9 mouse cellular contexts compared by ENCODE assay signal in the genomic region with DNA sequence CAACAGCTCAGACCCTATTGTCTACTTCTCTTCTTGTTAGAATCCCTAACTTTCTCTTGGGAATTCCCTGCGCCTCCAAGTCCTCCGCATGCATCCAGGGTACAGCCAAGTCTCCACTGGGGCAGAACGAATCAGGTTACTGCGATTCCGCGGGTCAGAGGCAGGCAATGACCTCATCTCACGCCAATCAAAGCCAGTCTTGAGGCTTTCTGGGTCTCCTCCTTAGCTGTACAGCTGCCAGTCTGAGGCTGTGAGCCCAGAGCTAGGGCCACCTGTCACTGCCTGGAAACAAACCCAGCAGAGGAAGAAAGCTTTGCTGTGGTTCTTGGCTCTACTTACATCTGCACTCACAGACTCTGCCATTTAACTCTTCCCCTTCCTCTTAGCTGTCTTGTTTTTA. TPM values are rescaled to one million over a fixed set of nuclear protein-coding genes. Genes with fewer than 3 reads are reported as not detected.
DNase-seq lines count a peak whose midpoint lies in the region; ATAC-seq lines count a peak whose summit lies in the region.
"Had no signal": no experiment of that assay in that cellular context is flagged by ENCODE, and none has a peak within 500 bp of the region (broad histone marks: within the 10 kb centered on the region; RNA-seq: fewer than 3 reads in every experiment).

No protein-coding gene starts in this region.

- DNase-seq in left cerebral cortex, postnatal 4 days = peak; percentile 87
- no peak for DNase-seq in left cerebral cortex, adult 18-20 months (ENCODE audit: low spot score in 2 of 2)
- DNase-seq in thymus, postnatal 10 days (ENCODE audit: low spot score in 2 of 2) = peak; percentile 41 to 51
- no peak for DNase-seq in adrenal gland, adult 2 months

- H3K4me1 ChIP-seq in forebrain, embryonic 16.5 days (replicated peaks; ENCODE audit: control insufficient read depth, insufficient read depth, low read length) = peaks cover 6% of the 10 kb centered on the region
- H3K4me1 ChIP-seq in kidney, embryonic 15.5 days = peaks cover 8% of the 10 kb centered on the region

- H3K9me3 ChIP-seq in forebrain, embryonic 16.5 days (ENCODE audit: control insufficient read depth, low read length) = no peaks in the 10 kb centered on the region
- peaks cover 7% of the 10 kb centered on the region; the same call in 1 of the 2 replicates for H3K9me3 ChIP-seq in kidney, embryonic 15.5 days (replicated peaks)

- H3K9ac ChIP-seq in forebrain, embryonic 16.5 days (replicated peaks; ENCODE audit: low read depth, low read length) = no peak overlapping the region
- no peak overlapping the region for H3K9ac ChIP-seq in kidney, embryonic 15.5 days

- intact Hi-C loops in left cerebral cortex, postnatal 4 days (cut with DNase I) = no loop called here

- no peak overlapping the region for H3K4me3 ChIP-seq in forebrain, embryonic 16.5 days (replicated peaks; ENCODE audit: low read length)
- H3K4me3 ChIP-seq in kidney, embryonic 15.5 days (replicated peaks) = no peak overlapping the region

- no peaks in the 10 kb centered on the region for H3K27me3 ChIP-seq in forebrain, embryonic 16.5 days (replicated peaks; ENCODE audit: control insufficient read depth, insufficient read depth, low read length)
- H3K27me3 ChIP-seq in kidney, embryonic 15.5 days = 0 out of 2 replicates have a peak, but pooled peaks cover 6% of the 10 kb centered on the region

- no peak overlapping the region for H3K4me2 ChIP-seq in forebrain, embryonic 16.5 days (ENCODE audit: low read length)
- no peak overlapping the region for H3K4me2 ChIP-seq in kidney, embryonic 15.5 days

- ATAC-seq in forebrain, embryonic 16.5 days = peak; percentile 91
- ATAC-seq in kidney, embryonic 15.5 days (replicated peaks; ENCODE audit: low FRiP score) = peak; percentile 80
- no peak for ATAC-seq in megakaryocyte progenitor cell, adult 5-6 weeks (replicated peaks; ENCODE audit: poor library complexity)
- ATAC-seq in monocyte, adult 5-6 weeks (replicated peaks; ENCODE audit: insufficient number of reproducible peaks, low FRiP score, low TSS enrichment, poor library complexity, severe bottlenecking) = no peak

- 19% methylated on average over 7 of the region's 7 CpGs for WGBS in forebrain, embryonic 16.5 days
- 27% methylated on average over 7 of the region's 7 CpGs for WGBS in kidney, embryonic 15.5 days

- H3K36me3 ChIP-seq in forebrain, embryonic 16.5 days (ENCODE audit: control insufficient read depth, insufficient read depth) = no peaks in the 10 kb centered on the region
- H3K36me3 ChIP-seq in kidney, embryonic 15.5 days = peaks cover 26% of the 10 kb centered on the region

- peak overlapping the region; percentile 63 for H3K27ac ChIP-seq in forebrain, embryonic 16.5 days (ENCODE audit: low read length)
- no peak overlapping the region for H3K27ac ChIP-seq in kidney, embryonic 15.5 days

RNA-seq across cellular contexts. Expression of a gene that starts 21.5 kb away (rescaled TPM):
- total RNA-seq in left cerebral cortex, postnatal 4 days (2021) = 10 to 100 TPM; 41.9 to 52.7 TPM
- 10 to 100 TPM; 42.2 to 46.6 TPM for total RNA-seq in left cerebral cortex, adult 18-20 months (2021)
- 13.3 and 18.2 TPM in 2 replicates for polyA plus RNA-seq in forebrain, embryonic 16.5 days (2015; fragmentation: Nextera tagmentation; extraction: Ambion mirVana)
- polyA plus RNA-seq in kidney, embryonic 15.5 days (2015; fragmentation: Nextera tagmentation; extraction: Ambion mirVana) = 31.0 and 41.7 TPM in 2 replicates
- total RNA-seq in adrenal gland, adult 2 months (2021) = 10 to 100 TPM; 70.3 to 94.7 TPM
- polyA plus RNA-seq in adrenal gland, adult 2 months (2012; rRNA removed) = 253 and 263 TPM in 2 replicates
- 0.05 TPM in 1 of 2 replicates, not detected in the other for total RNA-seq in megakaryocyte progenitor cell, adult 5-6 weeks (2015)
- not detected in 2 replicates for total RNA-seq in megakaryocyte progenitor cell, adult 5-6 weeks (2017)
- total RNA-seq in monocyte, adult 5-6 weeks (2017) = 0.68 TPM in 1 of 3 replicates, not detected in the others

RNA-seq across cellular contexts. Expression of a gene that starts 39.9 kb away (rescaled TPM):
- 10 to 100 TPM; 47.2 to 52.4 TPM for total RNA-seq in left cerebral cortex, postnatal 4 days (2021)
- total RNA-seq in left cerebral cortex, adult 18-20 months (2021) = 10 to 100 TPM; 27.9 to 33.2 TPM
- 88.1 and 95.5 TPM in 2 replicates for polyA plus RNA-seq in forebrain, embryonic 16.5 days (2015; fragmentation: Nextera tagmentation; extraction: Ambion mirVana)
- 43.6 and 53.1 TPM in 2 replicates for polyA plus RNA-seq in kidney, embryonic 15.5 days (2015; fragmentation: Nextera tagmentation; extraction: Ambion mirVana)
- 10 to 100 TPM; 11.3 to 22.5 TPM for total RNA-seq in adrenal gland, adult 2 months (2021)
- polyA plus RNA-seq in adrenal gland, adult 2 months (2012; rRNA removed) = 60.8 and 74.5 TPM in 2 replicates
- total RNA-seq in megakaryocyte progenitor cell, adult 5-6 weeks (2015) = 18.8 and 23.9 TPM in 2 replicates
- 10.7 and 11.0 TPM in 2 replicates for total RNA-seq in megakaryocyte progenitor cell, adult 5-6 weeks (2017)
- 33.3 to 47.0 TPM (median 39.9 TPM) in 3 replicates for total RNA-seq in monocyte, adult 5-6 weeks (2017)

RNA-seq across cellular contexts. Expression of a gene that starts 41.3 kb away (rescaled TPM):
- not detected for total RNA-seq in left cerebral cortex, postnatal 4 days (2021)
- total RNA-seq in left cerebral cortex, adult 18-20 months (2021) = not detected
- polyA plus RNA-seq in forebrain, embryonic 16.5 days (2015; fragmentation: Nextera tagmentation; extraction: Ambion mirVana) = not detected in 2 replicates
- 1.9 TPM in 1 of 2 replicates, not detected in the other for polyA plus RNA-seq in kidney, embryonic 15.5 days (2015; fragmentation: Nextera tagmentation; extraction: Ambion mirVana)
- 1 to 10 TPM in 1 of 2 experiments, not detected in 1; 6.3 TPM for total RNA-seq in adrenal gland, adult 2 months (2021)
- 0.28 TPM in 2 replicates for polyA plus RNA-seq in adrenal gland, adult 2 months (2012; rRNA removed)
- not detected in 2 replicates for total RNA-seq in megakaryocyte progenitor cell, adult 5-6 weeks (2015)
- not detected in 2 replicates for total RNA-seq in megakaryocyte progenitor cell, adult 5-6 weeks (2017)
- total RNA-seq in monocyte, adult 5-6 weeks (2017) = not detected in 3 replicates
- total RNA-seq: gastrocnemius, postnatal 4 days had no signal

RNA-seq across cellular contexts. Expression of a gene that starts 57.7 kb away (rescaled TPM):
- 100 to 1,000 TPM; 101 to 104 TPM for total RNA-seq in left cerebral cortex, postnatal 4 days (2021)
- total RNA-seq in left cerebral cortex, adult 18-20 months (2021) = 100 to 1,000 TPM; 108 to 128 TPM
- 42.2 and 43.3 TPM in 2 replicates for polyA plus RNA-seq in forebrain, embryonic 16.5 days (2015; fragmentation: Nextera tagmentation; extraction: Ambion mirVana)
- polyA plus RNA-seq in kidney, embryonic 15.5 days (2015; fragmentation: Nextera tagmentation; extraction: Ambion mirVana) = 15.3 and 18.5 TPM in 2 replicates
- total RNA-seq in adrenal gland, adult 2 months (2021) = 10 to 100 TPM in 1 of 2 experiments, 1 to 10 TPM in 1; 5.2 to 13.3 TPM
- 37.2 and 48.0 TPM in 2 replicates for polyA plus RNA-seq in adrenal gland, adult 2 months (2012; rRNA removed)
- total RNA-seq in megakaryocyte progenitor cell, adult 5-6 weeks (2015) = 0.37 and 1.3 TPM in 2 replicates
- total RNA-seq in megakaryocyte progenitor cell, adult 5-6 weeks (2017) = 0.57 and 0.83 TPM in 2 replicates
- 1.2 to 2.5 TPM (median 2.1 TPM) in 3 replicates for total RNA-seq in monocyte, adult 5-6 weeks (2017)

Comparison
In these comparisons a context has a peak if more than half of its experiments do, and no peak if none do; other contexts are left out.
1. DNase-seq: peak in left cerebral cortex, postnatal 4 days (single experiment) and thymus, postnatal 10 days (2 of 2); none in left cerebral cortex, adult 18-20 months (0 of 2) and adrenal gland, adult 2 months (single experiment).
2. ATAC-seq: peak in forebrain, embryonic 16.5 days (single experiment) and kidney, embryonic 15.5 days (single experiment); none in megakaryocyte progenitor cell, adult 5-6 weeks (single experiment) and monocyte, adult 5-6 weeks (single experiment).
3. RNA of a gene that starts 21.5 kb away (total RNA-seq): 70.3 to 94.7 TPM in adrenal gland, adult 2 months, 41.9 to 52.7 TPM in left cerebral cortex, postnatal 4 days and 42.2 to 46.6 TPM in left cerebral cortex, adult 18-20 months; 0.05 TPM in megakaryocyte progenitor cell, adult 5-6 weeks and 0.68 TPM in monocyte, adult 5-6 weeks; every median in the first group is over 10 times any median in the second.